Mouse (Mus musculus): ENCODE data around the gene Lrrfip1. TPM values are rescaled to one million over a fixed set of nuclear protein-coding genes. Genes with fewer than 3 reads are reported as not detected.

The Lrrfip1 gene
- total and polyA plus RNA-seq, 2 experiments from 2014 or later: 52.4 to 62.0 TPM

DNA sequence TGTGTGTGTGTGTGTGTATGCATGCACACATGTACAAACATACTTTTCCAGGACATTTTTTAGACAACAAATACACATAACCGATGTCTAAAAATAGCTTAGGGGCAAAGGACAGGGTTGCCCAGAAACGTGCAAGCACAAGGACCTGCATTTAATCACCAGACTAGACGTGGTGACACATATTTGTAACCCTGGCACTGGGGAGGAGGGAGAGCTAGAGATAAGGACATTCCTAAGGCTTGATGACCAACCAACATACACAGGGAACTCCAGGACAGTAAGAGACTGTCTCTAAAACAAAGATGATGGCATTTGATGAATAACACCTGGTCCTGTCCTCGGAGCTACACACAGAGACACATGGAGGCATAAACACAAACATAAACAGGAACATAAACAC lies 110.8 kb downstream of the Lrrfip1 start:
- 85% methylated on average over 4 of the region's 4 CpGs for whole genome bisulfite sequencing
- Histone ChIP-seq H3K4me2 (ENCODE audit: low read depth) (no peak overlapping the region), H3K36me3 (ENCODE audit: insufficient read depth) (peaks cover 18% of the 10 kb centered on the region), H3K27ac (ENCODE audit: low read depth, low read length) (no peak overlapping the region), H3K4me3 (ENCODE audit: low read depth, low read length) (no peak overlapping the region), H3K9me3 (ENCODE audit: low read length) (no peaks in the 10 kb centered on the region), H3K4me1 (ENCODE audit: insufficient read depth) (no peaks in the 10 kb centered on the region), H3K27me3 (ENCODE audit: insufficient read depth, low read length) (no peaks in the 10 kb centered on the region), H3K9ac (no peak overlapping the region)
- DNase-seq (no peak), ATAC-seq (no peak)
- TF ChIP-seq CTCF (IDR thresholded peaks at IDR 0.05; ENCODE audit: low read depth): no peak

DNA sequence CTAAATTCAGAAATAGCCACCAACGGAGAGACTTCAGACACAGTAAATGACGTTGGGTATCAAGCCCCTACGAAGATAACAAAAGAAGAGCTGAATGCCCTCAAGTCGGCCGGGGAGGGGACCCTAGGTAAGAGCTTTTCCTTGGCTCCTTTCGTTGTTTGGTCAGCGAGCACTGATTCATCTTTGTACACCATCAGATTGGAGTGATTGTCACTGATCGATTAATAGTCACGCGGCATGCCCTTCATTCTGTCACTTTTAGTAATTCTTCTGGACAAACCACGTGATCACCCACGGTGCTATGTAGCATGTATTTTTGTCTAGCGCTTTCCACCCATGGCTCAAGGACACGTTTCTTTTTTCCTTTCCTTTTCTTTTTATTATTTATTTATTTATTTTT lies 113.6 kb downstream of the Lrrfip1 start:
- Histone ChIP-seq H3K4me1 (ENCODE audit: insufficient read depth) (no peaks in the 10 kb centered on the region), H3K9me3 (ENCODE audit: low read length) (no peaks in the 10 kb centered on the region), H3K9ac (no peak overlapping the region), H3K4me2 (ENCODE audit: low read depth) (no peak overlapping the region), H3K27ac (ENCODE audit: low read depth, low read length) (no peak overlapping the region), H3K4me3 (ENCODE audit: low read depth, low read length) (no peak overlapping the region), H3K27me3 (ENCODE audit: insufficient read depth, low read length) (no peaks in the 10 kb centered on the region), H3K36me3 (ENCODE audit: insufficient read depth) (peaks cover 18% of the 10 kb centered on the region)
- WGBS: 92% methylated on average over 14 of the region's 14 CpGs
- DNase-seq (no peak), ATAC-seq (no peak)
- no peak for TF ChIP-seq CTCF (IDR thresholded peaks at IDR 0.05; ENCODE audit: low read depth)

DNA sequence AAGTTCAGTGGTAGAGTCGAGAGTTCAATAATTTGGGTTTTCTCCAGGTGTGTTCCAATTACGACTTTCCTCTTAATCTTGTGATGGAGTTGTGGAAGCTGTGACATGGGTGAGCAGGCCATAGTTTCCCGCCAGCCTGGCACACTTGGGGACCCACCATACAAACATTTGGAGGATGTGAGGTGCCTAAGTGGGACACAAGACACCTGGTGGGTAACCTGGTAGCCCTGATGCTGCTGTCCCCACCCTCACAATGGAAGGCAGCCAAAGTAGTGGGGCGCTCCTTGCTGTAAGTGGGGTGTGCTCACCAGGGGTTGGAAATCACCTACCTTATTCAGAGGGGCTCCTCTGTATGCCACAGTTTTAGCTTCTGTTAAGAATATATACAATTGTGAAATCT lies 114.1 kb downstream of the Lrrfip1 start:
- WGBS: 96% methylated on average over 4 of the region's 4 CpGs
- DNase-seq (no peak), ATAC-seq (no peak)
- no peak overlapping the region for H3K4me3 ChIP-seq (ENCODE audit: low read depth, low read length)
- peaks cover 21% of the 10 kb centered on the region for H3K36me3 ChIP-seq (ENCODE audit: insufficient read depth)
- no peaks in the 10 kb centered on the region for H3K27me3 ChIP-seq (ENCODE audit: insufficient read depth, low read length)
- H3K9me3 ChIP-seq (ENCODE audit: low read length): no peaks in the 10 kb centered on the region
- no peak overlapping the region for H3K27ac ChIP-seq (ENCODE audit: low read depth, low read length)
- H3K4me2 ChIP-seq (ENCODE audit: low read depth): no peak overlapping the region
- no peaks in the 10 kb centered on the region for H3K4me1 ChIP-seq (ENCODE audit: insufficient read depth)
- no peak for TF ChIP-seq CTCF (IDR thresholded peaks at IDR 0.05; ENCODE audit: low read depth)
- H3K9ac ChIP-seq: no peak overlapping the region

DNA sequence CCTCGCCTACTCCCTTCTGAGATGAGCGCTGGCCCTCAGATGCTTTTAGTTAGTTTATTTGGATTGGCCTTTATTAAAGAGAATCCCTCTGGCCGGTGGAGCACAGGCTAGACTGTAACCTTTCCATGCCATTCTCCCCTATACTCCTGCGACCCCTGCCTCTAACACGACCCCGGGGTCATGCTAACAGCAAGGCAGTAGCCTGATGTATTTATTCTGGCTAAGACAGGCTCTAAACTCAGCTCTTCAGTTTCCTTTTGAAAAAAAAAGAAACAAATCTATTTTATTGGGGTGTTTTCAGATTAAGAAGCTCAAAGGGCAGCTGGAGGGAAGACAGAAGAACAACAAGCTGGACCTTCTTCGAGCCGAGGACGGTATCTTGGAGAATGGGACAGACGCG lies 123.6 kb downstream of the Lrrfip1 start:
- no peak for TF ChIP-seq CTCF (IDR thresholded peaks at IDR 0.05; ENCODE audit: low read depth)
- ATAC-seq (no peak), DNase-seq (no peak)
- H3K27ac ChIP-seq (ENCODE audit: low read depth, low read length): no peak overlapping the region
- H3K4me2 ChIP-seq (ENCODE audit: low read depth): no peak overlapping the region
- no peak overlapping the region for H3K4me3 ChIP-seq (ENCODE audit: low read depth, low read length)
- H3K36me3 ChIP-seq (ENCODE audit: insufficient read depth): peaks cover 55% of the 10 kb centered on the region
- H3K4me1 ChIP-seq (ENCODE audit: insufficient read depth): no peaks in the 10 kb centered on the region
- no peaks in the 10 kb centered on the region for H3K9me3 ChIP-seq (ENCODE audit: low read length)
- no peak overlapping the region for H3K9ac ChIP-seq
- 91% methylated on average over 11 of the region's 11 CpGs for WGBS
- H3K27me3 ChIP-seq (ENCODE audit: insufficient read depth, low read length): no peaks in the 10 kb centered on the region

DNA sequence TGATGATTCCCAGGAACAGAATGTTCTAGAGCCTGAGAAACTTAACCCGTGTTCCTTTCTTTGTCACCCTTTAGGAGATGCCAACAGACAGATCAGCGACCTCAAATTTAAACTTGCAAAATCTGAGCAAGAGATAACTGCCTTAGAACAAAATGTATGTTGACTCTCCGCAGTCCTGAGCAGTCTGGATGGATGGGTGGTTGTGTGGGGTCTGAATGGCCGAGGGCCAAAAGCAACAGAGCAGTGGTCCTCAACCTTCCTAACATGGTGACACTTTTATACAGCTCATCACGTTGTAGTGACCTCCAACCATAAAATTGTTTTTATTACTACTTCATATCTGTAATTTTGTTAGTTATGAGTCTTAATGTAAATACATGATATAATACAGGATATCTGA lies 124.5 kb downstream of the Lrrfip1 start:
- TF ChIP-seq CTCF (IDR thresholded peaks at IDR 0.05; ENCODE audit: low read depth): no peak

DNA sequence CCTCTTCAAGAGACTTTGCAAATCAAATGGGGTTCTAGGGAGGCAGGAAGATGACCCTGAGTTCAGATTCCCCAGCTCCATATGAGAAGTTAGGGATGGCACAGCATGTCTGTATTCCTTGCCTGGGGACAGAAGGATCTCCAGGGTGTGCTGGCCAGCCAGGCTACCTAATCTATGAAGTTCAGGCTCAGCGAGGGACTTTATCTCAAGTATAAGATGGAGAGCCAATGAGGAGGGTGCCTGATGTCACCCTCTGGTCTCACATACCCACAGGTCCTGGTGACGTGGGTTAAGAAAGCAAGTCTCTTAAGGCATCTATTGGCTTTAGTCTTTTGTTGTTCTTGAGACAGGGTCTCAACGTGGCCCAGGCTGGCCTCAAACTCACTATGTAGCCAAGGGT lies 124.9 kb downstream of the Lrrfip1 start:
- no peaks in the 10 kb centered on the region for H3K9me3 ChIP-seq (ENCODE audit: low read length)
- no peaks in the 10 kb centered on the region for H3K27me3 ChIP-seq (ENCODE audit: insufficient read depth, low read length)
- no peak overlapping the region for H3K27ac ChIP-seq (ENCODE audit: low read depth, low read length)
- DNase-seq (no peak), ATAC-seq (no peak)
- no peaks in the 10 kb centered on the region for H3K4me1 ChIP-seq (ENCODE audit: insufficient read depth)
- no peak overlapping the region for H3K4me2 ChIP-seq (ENCODE audit: low read depth)
- peaks cover 58% of the 10 kb centered on the region for H3K36me3 ChIP-seq (ENCODE audit: insufficient read depth)
- no peak overlapping the region for H3K9ac ChIP-seq
- no peak overlapping the region for H3K4me3 ChIP-seq (ENCODE audit: low read depth, low read length)
- 92% methylated on average over 3 of the region's 3 CpGs for WGBS
- TF ChIP-seq CTCF (IDR thresholded peaks at IDR 0.05; ENCODE audit: low read depth): no peak

More for the DNA sequence above, 124.5 kb downstream of the Lrrfip1 start:
- Histone ChIP-seq H3K4me2 (ENCODE audit: low read depth) (no peak overlapping the region), H3K4me3 (ENCODE audit: low read depth, low read length) (no peak overlapping the region), H3K27ac (ENCODE audit: low read depth, low read length) (no peak overlapping the region), H3K9me3 (ENCODE audit: low read length) (no peaks in the 10 kb centered on the region), H3K9ac (no peak overlapping the region), H3K36me3 (ENCODE audit: insufficient read depth) (peaks cover 53% of the 10 kb centered on the region), H3K4me1 (ENCODE audit: insufficient read depth) (no peaks in the 10 kb centered on the region), H3K27me3 (ENCODE audit: insufficient read depth, low read length) (no peaks in the 10 kb centered on the region)
- ATAC-seq: no peak
- 95% methylated on average over 5 of the region's 5 CpGs for WGBS
- no peak for DNase-seq

DNA sequence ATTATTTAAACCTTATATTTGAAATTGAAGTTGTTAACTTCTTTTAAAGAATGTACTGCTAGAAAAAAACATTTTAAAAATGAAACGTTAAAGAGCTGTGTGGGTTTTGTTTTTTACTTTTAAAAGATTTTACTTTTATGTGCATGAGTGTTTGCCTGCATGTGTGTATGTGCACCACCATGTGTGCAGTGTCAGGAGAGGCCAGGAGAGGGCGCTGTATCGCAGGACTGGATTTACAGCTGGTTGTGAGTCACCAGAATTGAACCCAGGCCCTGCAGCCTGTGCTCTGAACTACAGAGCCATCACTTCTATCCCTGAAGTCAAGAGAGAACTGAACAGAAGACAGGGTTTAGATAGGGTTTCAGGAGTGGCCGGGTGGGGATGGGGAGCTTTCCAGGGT lies 130.3 kb downstream of the Lrrfip1 start:
- no peak for ATAC-seq
- Histone ChIP-seq H3K27ac (ENCODE audit: low read depth, low read length) (no peak overlapping the region), H3K9me3 (ENCODE audit: low read length) (no peaks in the 10 kb centered on the region), H3K36me3 (ENCODE audit: insufficient read depth) (peaks cover 36% of the 10 kb centered on the region), H3K27me3 (ENCODE audit: insufficient read depth, low read length) (no peaks in the 10 kb centered on the region), H3K4me1 (ENCODE audit: insufficient read depth) (no peaks in the 10 kb centered on the region), H3K9ac (no peak overlapping the region), H3K4me3 (ENCODE audit: low read depth, low read length) (no peak overlapping the region), H3K4me2 (ENCODE audit: low read depth) (no peak overlapping the region)
- 89% methylated on average over 4 of the region's 4 CpGs for WGBS
- TF ChIP-seq CTCF (IDR thresholded peaks at IDR 0.05; ENCODE audit: low read depth): no peak
- DNase-seq: no peak

DNA sequence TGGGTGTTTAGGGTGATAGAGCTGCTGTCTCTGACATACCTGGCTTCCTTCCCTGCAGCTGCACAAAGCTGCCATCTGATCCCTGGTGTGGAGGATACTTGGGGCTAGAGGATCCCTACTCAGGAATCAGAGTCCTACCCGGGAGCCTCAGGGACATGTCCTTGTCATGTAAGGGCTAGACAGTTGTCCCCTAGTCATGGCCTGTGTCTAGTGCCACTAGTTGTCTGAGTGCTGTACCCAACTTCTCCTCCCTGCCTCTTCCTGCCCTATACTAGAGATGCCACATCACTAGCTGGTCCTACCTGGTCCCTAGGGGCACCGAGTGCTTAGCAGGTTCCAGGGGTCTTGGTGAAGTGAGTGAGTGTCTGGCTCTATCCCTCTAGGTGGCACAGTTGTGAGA lies 138.5 kb downstream of the Lrrfip1 start:
- H3K27me3 ChIP-seq (ENCODE audit: insufficient read depth, low read length): no peaks in the 10 kb centered on the region
- no peaks in the 10 kb centered on the region for H3K9me3 ChIP-seq (ENCODE audit: low read length)
- H3K36me3 ChIP-seq (ENCODE audit: insufficient read depth): no peaks in the 10 kb centered on the region
- TF ChIP-seq CTCF (IDR thresholded peaks at IDR 0.05; ENCODE audit: low read depth): no peak
- H3K4me3 ChIP-seq (ENCODE audit: low read depth, low read length): no peak overlapping the region
- no peak overlapping the region for H3K9ac ChIP-seq
- 93% methylated on average over 2 of the region's 2 CpGs for WGBS
- no peak for ATAC-seq
- no peak for DNase-seq
- no peak overlapping the region for H3K4me2 ChIP-seq (ENCODE audit: low read depth)
- no peaks in the 10 kb centered on the region for H3K4me1 ChIP-seq (ENCODE audit: insufficient read depth)
- no peak overlapping the region for H3K27ac ChIP-seq (ENCODE audit: low read depth, low read length)
